In genomic region chr10:120648741-120649140, GRCm38 (mm10) we compare ENCODE assay signal across 22 mouse cellular contexts.
DNase-seq lines count a peak whose midpoint lies in the region; ATAC-seq and TF ChIP-seq lines count a peak whose summit lies in the region.
"Had no signal": no experiment of that assay in that cellular context is flagged by ENCODE, and none has a peak within 500 bp of the region (broad histone marks: within the 10 kb centered on the region; RNA-seq: fewer than 3 reads in every experiment).

No protein-coding gene starts in this region.

- peaks cover 7% of the 10 kb centered on the region; the same call in 1 of the 2 replicates for H3K27me3 ChIP-seq in hindbrain, embryonic 10.5 days (ENCODE audit: insufficient read depth, poor library complexity, severe bottlenecking)
- H3K27me3 ChIP-seq in hindbrain, embryonic 12.5 days: no peaks in the 10 kb centered on the region
- no peaks in the 10 kb centered on the region for H3K27me3 ChIP-seq in embryonic facial prominence, embryonic 11.5 days (ENCODE audit: control insufficient read depth, insufficient read depth, low read length)
- no peaks in the 10 kb centered on the region for H3K27me3 ChIP-seq in midbrain, embryonic 11.5 days (ENCODE audit: control insufficient read depth, insufficient read depth, low read length)
- H3K27me3 ChIP-seq: forebrain, embryonic 15.5 days; heart, embryonic 15.5 days; hindbrain, embryonic 13.5 days had no signal

- H3K4me3 ChIP-seq in hindbrain, embryonic 10.5 days: no peak overlapping the region
- H3K4me3 ChIP-seq in hindbrain, embryonic 12.5 days: no peak overlapping the region
- H3K4me3 ChIP-seq in embryonic facial prominence, embryonic 11.5 days (ENCODE audit: low read depth, low read length): no peak overlapping the region
- no peak overlapping the region for H3K4me3 ChIP-seq in embryonic fibroblast, embryonic 13.5 days (ENCODE audit: insufficient read depth, low read length)
- H3K4me3 ChIP-seq in midbrain, embryonic 11.5 days (ENCODE audit: low read depth, low read length): no peak overlapping the region
- H3K4me3 ChIP-seq: forebrain, embryonic 15.5 days; heart, embryonic 15.5 days; hindbrain, embryonic 13.5 days had no signal

- no peak for TF ChIP-seq CTCF in embryonic fibroblast, embryonic 13.5 days (IDR thresholded peaks at IDR 0.05; ENCODE audit: borderline replicate concordance, insufficient read depth, low read length)

- TF ChIP-seq POLR2A in embryonic fibroblast, embryonic 13.5 days (IDR thresholded peaks at IDR 0.05; ENCODE audit: low read depth, low read length): no peak

- H3K4me1 ChIP-seq in hindbrain, embryonic 10.5 days (replicated peaks): peaks cover 27% of the 10 kb centered on the region
- peaks cover 17% of the 10 kb centered on the region for H3K4me1 ChIP-seq in hindbrain, embryonic 12.5 days
- H3K4me1 ChIP-seq in embryonic facial prominence, embryonic 11.5 days (ENCODE audit: control insufficient read depth, insufficient read depth, low read length): no peaks in the 10 kb centered on the region; the same call in 1 of the 2 replicates
- peaks cover 32% of the 10 kb centered on the region for H3K4me1 ChIP-seq in embryonic fibroblast, embryonic 13.5 days (ENCODE audit: control insufficient read depth, insufficient read depth, low read length)
- H3K4me1 ChIP-seq in midbrain, embryonic 11.5 days (ENCODE audit: control insufficient read depth, insufficient read depth, low read length): no peaks in the 10 kb centered on the region; the same call in 1 of the 2 replicates

- 0 out of 2 replicates have a peak, but pooled peaks cover 5% of the 10 kb centered on the region for H3K9me3 ChIP-seq in hindbrain, embryonic 10.5 days
- no peaks in the 10 kb centered on the region for H3K9me3 ChIP-seq in hindbrain, embryonic 12.5 days (replicated peaks)
- no peaks in the 10 kb centered on the region for H3K9me3 ChIP-seq in embryonic facial prominence, embryonic 11.5 days (replicated peaks; ENCODE audit: control insufficient read depth, low read length)
- no peaks in the 10 kb centered on the region for H3K9me3 ChIP-seq in midbrain, embryonic 11.5 days (ENCODE audit: control insufficient read depth, low read length)
- H3K9me3 ChIP-seq: forebrain, embryonic 15.5 days; heart, embryonic 15.5 days had no signal

- no peak overlapping the region for H3K4me2 ChIP-seq in hindbrain, embryonic 12.5 days (replicated peaks)
- no peak overlapping the region for H3K4me2 ChIP-seq in embryonic facial prominence, embryonic 11.5 days (ENCODE audit: low read depth, low read length)
- H3K4me2 ChIP-seq in midbrain, embryonic 11.5 days: no peak overlapping the region
- H3K4me2 ChIP-seq: forebrain, embryonic 15.5 days; heart, embryonic 11.5 days; heart, embryonic 15.5 days; hindbrain, embryonic 13.5 days had no signal

- 73% methylated on average over 3 of the region's 3 CpGs for WGBS in hindbrain, embryonic 10.5 days
- 49% methylated on average over 3 of the region's 3 CpGs for WGBS in hindbrain, embryonic 12.5 days
- WGBS in embryonic facial prominence, embryonic 11.5 days: 58% methylated on average over 3 of the region's 3 CpGs
- WGBS in midbrain, embryonic 11.5 days: 86% methylated on average over 3 of the region's 3 CpGs

- no peak for ATAC-seq in hindbrain, embryonic 12.5 days (ENCODE audit: low FRiP score)
- no peak for ATAC-seq in embryonic facial prominence, embryonic 11.5 days (replicated peaks; ENCODE audit: insufficient number of reproducible peaks, low FRiP score, low TSS enrichment, low read depth)
- ATAC-seq in midbrain, embryonic 11.5 days (ENCODE audit: low FRiP score): no peak
- no peak for ATAC-seq in activated CD4-positive, CD25-positive, alpha-beta regulatory T cell, adult 4 months
- ATAC-seq: forebrain, embryonic 15.5 days; intestine, embryonic 16.5 days had no signal

- no peak overlapping the region for H3K9ac ChIP-seq in hindbrain, embryonic 12.5 days
- H3K9ac ChIP-seq in embryonic facial prominence, embryonic 11.5 days (replicated peaks; ENCODE audit: low read length): no peak overlapping the region
- no peak overlapping the region for H3K9ac ChIP-seq in midbrain, embryonic 11.5 days (ENCODE audit: low read length)
- H3K9ac ChIP-seq: forebrain, embryonic 15.5 days; heart, embryonic 15.5 days; hindbrain, embryonic 13.5 days had no signal

- no peak for DNase-seq in hindbrain, embryonic 10.5 days (ENCODE audit: low spot score)
- DNase-seq in Muller cell, postnatal 12 days (ENCODE audit: inconsistent ontology term): peak; percentile 92
- no peak for DNase-seq in embryonic facial prominence, embryonic 11.5 days (ENCODE audit: low spot score)
- no peak for DNase-seq in midbrain, embryonic 11.5 days (ENCODE audit: low spot score, missing footprints)
- no peak for DNase-seq in left cerebral cortex, adult 11 months (ENCODE audit: low spot score)
- DNase-seq: adrenal gland, postnatal 10 days; cerebellum, adult 11 months; cerebellum, adult 8-10 months; cerebellum, postnatal 14 days; embryo, embryonic 11 days; gastrocnemius, postnatal 10 days; heart, adult 18-20 months; heart, postnatal 14 days; kidney, adult 2 months had no signal

- H3K36me3 ChIP-seq in hindbrain, embryonic 10.5 days: no peaks in the 10 kb centered on the region
- H3K36me3 ChIP-seq in hindbrain, embryonic 12.5 days: no peaks in the 10 kb centered on the region
- no peaks in the 10 kb centered on the region for H3K36me3 ChIP-seq in embryonic facial prominence, embryonic 11.5 days (replicated peaks; ENCODE audit: control insufficient read depth, insufficient read depth, low read depth, low read length)
- no peaks in the 10 kb centered on the region for H3K36me3 ChIP-seq in midbrain, embryonic 11.5 days (ENCODE audit: control insufficient read depth, insufficient read depth, low read length)
- H3K36me3 ChIP-seq: forebrain, embryonic 15.5 days; heart, embryonic 15.5 days; hindbrain, embryonic 13.5 days had no signal

- peak overlapping the region; percentile 59; the same call in 1 of the 2 replicates for H3K27ac ChIP-seq in hindbrain, embryonic 10.5 days
- no peak overlapping the region for H3K27ac ChIP-seq in hindbrain, embryonic 12.5 days
- peak overlapping the region; percentile 53 for H3K27ac ChIP-seq in embryonic facial prominence, embryonic 11.5 days (replicated peaks; ENCODE audit: low read depth, low read length)
- peak overlapping the region; percentile 97 for H3K27ac ChIP-seq in embryonic fibroblast, embryonic 13.5 days (ENCODE audit: insufficient read depth, low read length)
- no peak overlapping the region for H3K27ac ChIP-seq in midbrain, embryonic 11.5 days (ENCODE audit: low read depth, low read length)
- H3K27ac ChIP-seq: forebrain, embryonic 15.5 days; heart, embryonic 15.5 days; hindbrain, embryonic 13.5 days had no signal

Comparison
In these comparisons a context has a peak if more than half of its experiments do, and no peak if none do; other contexts are left out.
1. H3K27ac ChIP-seq: peak in hindbrain, embryonic 10.5 days (single experiment), embryonic facial prominence, embryonic 11.5 days (single experiment) and embryonic fibroblast, embryonic 13.5 days (single experiment); none in hindbrain, embryonic 12.5 days (single experiment) and midbrain, embryonic 11.5 days (single experiment).